Mouse (Mus musculus) urinary bladder, postnatal 4 days (tissue): ENCODE measurements at regions not wholly inside any gene's neighbourhood (a gene's known extent, or its start where the extent isn't known, plus 50 kb on each side); places are given as distances from the start of the nearest gene placed in this dataset.

ENCODE experiments used
- DNase-seq, 2 experiments: peaks; one replicate each; pipeline ENCODE4 v3.0.0; 2021 to 2022; ENCODE audit warnings: low spot score in 2 of 2

DNA sequence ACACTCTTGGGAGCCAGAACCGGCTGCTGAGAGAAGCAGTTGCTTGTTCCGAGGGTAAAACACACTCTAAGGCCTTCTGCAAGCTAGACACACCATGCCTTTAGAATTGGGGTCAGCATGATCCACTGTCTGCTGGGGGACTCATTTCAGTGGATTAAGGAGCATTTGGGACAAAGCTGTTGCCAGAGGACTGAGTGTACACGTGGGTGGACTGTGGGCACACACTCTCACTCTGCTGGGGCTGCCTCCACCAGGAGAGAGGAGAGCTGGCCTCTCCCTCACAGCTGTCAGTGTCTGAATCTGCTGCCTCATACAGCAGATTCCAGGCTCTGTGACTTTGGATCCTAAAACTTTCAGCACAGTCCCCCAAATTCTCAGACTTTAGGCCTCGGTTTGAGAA lies 161.2 kb upstream of the Rreb1 start:
- DNase-seq, result no peak

DNA sequence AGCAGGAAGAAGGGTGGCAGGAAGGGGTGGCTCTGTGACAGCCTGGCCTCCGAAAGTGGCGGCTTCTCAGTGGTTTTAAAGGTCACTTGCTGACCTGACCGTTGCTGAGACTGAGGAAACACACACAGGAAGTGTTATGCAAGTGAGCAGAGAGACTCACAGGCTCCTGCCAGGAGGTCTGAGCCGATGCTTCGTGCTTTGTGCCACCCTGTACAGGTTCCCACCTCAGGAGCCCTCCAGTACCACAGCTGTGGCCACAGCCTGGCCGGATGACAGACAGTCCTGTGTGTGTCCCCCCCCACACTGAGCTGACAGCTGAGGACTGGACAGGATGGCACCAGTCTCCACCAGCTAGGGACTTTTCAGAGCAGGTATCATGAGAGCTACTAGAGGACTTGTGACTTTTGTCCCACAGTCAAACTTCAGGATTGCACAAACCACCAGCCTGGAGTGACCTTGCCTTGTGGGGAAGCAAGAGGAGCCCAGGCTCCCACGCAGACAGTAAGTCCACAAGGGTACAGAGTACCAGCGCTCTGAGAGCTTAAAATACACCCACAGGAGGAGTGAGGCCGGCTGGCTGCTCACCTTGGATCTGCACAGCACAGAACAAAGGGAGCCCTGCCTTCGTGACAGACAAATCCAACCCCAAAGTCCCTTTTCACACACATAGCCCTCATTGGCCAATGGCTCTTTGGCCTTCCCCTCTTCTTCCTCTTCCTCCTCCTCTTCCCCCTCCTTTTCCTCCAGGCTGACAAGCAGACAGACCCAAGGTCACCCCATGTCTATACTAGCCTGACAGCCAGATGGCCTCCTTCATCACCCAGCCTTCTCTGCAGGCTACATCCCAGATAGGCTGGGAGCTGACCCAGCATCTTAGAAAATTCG lies 158.1 kb upstream of the Rreb1 start:
- no peak for DNase-seq

DNA sequence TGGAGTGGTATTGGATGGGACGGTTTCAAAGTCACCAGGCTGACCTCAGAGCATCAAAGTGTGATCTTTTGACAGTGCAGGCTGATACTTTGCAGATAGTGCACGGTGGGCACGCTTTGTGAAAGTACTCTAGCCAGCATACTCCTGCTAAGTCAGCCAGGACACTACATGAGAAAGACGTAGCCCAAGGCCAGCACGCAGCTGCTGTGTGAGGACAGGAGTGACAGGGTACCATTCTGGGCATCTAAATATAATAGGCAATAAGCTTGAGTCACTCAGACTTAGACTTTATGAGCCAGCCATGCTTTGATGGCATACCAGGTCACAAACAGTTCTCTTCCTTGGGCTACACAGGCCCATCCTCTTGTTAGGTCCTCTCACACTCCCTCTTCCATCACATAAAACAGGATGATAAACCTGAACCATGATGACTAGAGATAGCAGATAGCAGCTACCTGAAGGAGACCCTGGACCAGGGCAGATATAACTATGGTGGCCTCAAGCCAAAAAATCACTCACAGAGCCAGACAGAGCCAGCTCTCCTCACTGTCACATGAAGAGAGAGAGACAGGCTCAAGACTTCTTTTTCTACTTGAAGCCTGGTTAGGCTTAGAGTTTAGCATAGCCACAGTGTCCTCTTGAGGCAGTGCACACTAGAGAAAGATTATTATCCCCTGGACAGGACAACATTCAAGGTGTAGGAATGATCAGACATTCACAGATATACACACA lies 156.7 kb upstream of the Rreb1 start:
- DNase-seq, result no peak

DNA sequence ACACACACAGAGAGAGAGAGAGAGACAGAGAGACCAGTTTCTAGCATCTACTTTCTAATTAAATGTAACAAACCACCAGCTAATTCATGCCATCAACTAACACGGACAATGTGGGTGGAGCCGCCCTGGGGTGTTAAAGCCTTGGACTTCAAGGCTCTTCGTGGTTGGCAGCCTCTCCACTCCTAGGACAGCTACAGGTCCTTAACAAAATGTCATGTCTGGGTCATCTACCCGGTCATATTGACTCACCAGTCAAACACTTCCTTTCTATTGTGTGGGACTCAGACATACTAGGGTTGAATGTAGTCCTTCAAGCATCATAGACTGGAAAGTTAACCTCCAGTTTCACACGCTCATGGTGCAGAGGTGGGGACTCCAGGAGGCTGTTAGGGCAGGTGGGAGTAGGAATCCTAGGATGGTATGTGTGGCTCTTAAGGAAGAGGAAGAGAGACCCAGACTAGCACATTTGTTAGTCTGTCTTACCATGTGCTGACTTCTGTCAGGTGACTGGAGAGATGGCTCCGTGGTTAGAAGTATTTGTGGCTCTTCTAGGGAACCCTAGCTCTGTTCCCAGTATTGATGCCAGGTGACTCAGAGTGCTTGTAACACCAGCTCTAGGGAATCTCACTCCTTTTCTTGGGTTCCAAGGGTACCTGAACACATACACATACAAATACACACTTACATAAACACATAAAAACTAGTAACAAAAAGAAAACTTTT lies 155.7 kb upstream of the Rreb1 start:
- DNase-seq, result no peak

DNA sequence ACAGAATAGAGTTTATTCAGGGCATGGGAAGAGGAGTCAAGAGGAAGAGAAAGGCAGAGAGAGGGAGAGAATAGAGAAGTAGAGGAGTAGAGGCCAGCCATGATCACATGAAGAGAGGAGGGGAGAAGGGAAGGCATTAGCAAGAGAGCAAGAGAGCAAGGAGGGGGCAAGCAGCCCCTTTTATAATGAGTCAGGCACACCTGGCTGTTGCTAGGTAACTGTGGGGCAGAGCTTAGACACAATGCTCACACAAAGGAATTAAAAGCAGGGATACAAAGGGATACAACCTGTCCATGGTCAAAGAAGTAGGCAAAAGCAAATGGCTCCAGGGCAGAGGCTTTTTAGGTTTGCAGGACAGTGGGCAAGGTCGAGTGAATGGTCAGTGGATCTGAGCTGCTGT lies 153.5 kb upstream of the Rreb1 start:
- DNase-seq, result no peak

DNA sequence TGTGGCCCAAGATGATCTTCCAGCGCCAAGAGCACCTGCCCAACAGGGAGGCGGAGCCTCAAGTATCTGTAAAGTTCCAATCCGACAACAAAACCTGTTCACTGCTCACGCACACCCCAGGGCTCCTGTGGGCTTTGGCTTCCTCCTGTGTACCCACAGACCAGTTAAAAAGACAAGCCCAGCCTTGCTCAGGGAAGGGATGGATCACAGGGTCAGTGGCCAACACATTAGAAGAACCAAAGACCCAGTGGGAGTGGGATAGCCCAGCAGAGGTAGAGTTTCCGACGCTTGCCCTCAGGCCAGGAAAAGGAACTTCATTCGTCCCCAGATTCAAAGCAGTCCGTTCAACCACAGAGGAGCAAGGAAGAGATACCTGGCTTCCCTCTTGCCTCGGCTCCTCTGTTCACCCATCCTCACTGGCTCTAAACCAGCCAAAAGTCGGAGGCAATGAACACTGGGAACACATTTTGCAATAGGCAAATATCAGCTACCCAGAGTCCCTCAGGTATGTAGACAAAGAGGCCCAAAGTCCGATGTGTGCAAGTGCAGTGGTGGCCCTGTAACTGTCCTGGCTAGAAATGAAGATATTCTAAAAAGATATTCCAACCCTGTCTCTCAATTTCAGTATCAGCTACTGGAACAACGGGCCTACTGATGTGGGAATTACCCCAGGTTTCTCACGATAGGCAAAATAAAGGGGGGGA lies 152.5 kb upstream of the Rreb1 start:
- no peak for DNase-seq

DNA sequence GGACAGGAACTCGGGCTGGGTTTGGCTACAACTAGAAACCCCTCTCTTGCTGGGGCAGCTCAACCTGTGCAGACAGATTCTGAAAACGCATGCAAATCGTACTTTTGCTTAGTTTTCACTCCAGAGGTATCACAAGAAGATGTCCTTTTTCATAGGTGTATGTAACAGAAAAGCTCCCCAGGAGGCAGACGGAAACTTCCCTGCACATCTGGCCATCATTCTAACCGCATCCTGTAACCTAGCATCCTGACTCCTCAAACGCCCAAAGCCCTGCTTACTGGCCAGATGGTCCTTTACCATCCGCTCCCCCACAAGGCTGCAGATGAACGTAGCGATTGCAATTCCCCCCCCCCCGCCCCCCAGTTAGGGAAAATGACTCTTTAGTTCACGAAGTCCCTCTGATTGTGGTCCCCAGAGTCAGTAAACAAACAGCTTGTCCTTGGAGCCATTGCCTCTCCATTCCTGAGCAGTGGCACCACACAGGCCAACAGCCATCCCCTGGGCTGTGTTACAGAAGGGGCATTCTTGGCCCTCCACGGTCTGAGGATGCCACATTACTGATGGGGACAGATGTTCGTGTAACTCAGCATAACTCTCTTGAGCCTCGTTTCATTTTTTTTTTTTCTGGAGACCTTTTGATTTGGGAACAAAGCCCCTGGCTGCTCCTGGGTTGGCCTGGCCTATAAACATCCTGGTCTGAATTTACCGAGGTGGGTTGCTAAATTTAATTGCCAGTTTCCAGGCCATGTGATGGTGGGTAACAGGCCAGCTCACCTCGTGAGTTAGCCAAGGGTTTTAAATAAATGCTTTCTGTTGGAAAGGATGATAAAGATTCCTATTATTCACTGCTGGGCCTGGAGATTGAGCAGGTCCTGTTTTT lies 149.6 kb upstream of the Rreb1 start:
- DNase-seq, result no peak

DNA sequence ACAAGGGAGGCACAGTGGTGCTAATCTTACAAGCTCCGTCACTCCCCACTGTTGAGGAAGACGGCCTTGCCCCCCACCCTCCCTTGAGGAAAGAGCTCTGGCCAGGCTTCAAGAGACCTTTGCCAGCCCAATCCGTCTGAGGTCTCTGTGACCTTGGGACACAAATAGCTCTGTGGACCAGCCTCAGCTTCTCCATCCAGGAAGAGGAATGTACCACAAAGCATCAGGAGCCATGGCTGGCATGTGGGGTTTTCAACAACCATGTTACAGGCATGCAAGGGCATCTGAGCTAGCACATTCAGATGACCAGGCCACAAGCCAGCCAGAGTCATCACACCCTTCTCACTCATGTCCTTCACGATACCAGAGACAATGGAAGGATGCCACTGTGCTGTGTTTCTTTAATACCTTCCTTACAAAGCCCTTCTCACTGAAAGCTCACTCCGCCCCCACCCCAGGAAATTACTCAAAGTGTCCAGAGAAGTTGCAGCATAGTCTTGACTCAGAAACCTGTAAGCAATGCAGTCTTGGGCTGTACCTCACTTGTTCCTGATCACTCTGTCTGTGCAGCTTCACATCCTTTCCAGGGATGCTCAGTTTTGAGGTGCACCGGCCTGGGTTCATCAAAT lies 148.8 kb upstream of the Rreb1 start:
- no peak for DNase-seq

DNA sequence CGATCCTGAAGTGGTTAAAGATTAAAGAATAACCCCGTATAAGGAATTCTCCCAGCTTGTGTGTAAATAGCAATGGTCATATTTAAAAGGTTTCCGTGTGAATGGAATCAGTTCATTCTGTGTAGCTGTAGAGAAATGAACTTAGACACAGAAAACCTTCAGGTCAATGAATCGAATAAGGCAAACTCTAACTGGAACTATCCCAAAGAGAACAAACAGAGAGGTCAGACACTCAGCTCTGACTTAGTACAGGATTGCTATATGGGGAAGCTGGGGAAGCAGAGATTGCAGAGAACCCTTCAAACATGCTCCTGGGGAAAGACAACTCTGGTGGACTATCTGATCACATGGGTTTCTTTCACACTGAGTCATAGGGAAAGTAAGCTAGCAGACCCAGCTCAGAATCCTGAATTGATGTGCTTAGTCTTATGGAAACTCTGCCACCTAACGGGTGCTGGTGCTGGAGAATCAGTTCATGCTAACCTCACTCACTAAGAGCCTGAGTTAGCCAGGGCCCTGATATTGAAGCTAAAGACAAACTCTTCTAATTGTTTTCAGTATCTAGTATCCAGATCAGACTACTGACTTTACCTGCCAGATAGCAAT lies 145.3 kb upstream of the Rreb1 start:
- no peak for DNase-seq

DNA sequence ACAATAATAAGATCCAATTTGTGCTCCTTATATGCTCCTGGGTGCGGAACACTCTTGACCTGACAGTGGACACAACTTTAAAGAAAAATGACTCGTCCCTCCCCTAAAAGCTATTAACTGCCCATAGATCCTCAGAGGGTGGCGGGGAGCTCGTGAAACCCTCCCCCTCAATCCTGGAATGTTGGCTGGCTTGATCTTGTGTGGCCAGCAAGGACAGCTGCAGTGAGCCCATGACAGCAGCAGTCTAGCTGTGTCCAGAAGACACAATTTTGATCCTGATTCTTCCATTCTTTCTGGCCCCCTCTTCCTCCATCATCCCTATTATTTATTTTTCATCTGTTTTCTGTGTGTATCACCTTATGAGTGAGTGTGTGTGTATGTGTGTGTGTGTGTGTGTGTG lies 141.8 kb upstream of the Rreb1 start:
- no peak for DNase-seq

DNA sequence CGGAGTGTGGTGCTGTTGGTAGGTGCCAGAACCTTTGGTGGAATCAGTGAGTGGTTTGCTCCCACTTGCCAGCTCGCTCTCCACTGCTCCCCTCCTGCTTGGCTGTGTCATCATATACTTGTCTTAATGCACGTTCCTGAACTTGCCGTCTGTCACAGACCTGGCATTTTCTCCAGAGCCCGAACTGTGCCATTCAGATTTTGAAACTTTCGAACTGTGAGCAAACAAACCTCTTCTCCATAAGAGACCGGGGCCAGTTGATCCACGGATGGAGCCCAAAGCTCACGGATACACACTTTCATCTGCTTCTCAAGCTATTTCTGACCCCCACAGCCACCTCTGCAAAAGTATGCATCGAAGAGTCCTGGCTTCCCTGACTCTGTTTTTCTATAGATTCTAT lies 141.0 kb upstream of the Rreb1 start:
- DNase-seq, result no peak

DNA sequence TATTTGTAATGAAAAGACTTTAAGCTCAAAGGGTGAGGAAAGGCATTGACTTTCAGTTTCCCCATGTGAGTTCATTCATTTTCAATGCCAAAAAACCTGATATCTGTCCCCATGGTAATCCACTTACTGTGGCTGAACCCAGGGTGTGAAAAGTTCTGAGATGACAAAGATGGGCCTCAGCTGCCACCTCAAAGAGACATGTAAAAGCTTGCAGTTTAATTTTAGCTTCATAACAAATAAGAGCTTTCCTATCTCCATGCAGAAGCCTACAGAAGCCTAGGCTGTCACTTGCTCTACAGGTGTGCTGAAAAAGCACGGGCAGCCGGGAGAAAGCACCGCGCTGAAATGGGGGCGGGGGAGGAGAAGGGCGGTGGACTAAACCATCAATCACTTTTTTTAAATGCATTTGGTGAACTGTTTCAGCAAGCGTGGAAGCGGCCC lies 140.1 kb upstream of the Rreb1 start:
- no peak for DNase-seq

DNA sequence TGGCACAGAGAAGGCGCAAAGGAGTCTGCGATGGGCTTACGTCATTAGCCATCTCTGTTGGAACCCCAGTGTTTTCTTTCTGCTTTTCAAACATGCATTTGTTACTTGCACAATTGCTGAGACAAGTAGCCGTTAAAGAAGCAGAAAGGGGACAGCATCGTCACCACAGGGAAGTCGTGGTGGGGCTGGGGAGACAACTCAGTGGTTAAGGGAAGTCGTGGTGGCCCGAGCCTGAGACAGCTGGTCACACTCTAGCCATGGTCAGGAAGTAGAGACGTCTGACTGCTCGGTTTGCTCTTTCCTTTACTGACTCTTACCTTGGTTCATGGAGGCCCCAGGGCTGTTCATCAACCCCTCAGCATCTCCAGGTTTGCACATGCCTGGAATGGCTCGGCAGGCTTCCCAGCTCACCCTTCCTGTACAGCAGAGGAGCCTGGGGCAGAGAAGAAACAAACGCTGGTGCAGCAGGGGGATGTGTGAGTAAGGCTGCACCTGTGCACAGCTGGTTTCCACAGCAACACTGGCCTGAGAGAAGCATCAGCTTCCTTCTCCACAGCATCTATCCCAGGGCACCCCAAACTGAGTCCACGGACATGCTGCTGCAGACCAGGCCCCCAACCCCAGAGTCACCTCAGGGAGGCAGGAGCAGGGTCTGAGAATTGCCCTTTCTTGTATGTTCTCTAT lies 135.6 kb upstream of the Rreb1 start:
- no peak for DNase-seq

DNA sequence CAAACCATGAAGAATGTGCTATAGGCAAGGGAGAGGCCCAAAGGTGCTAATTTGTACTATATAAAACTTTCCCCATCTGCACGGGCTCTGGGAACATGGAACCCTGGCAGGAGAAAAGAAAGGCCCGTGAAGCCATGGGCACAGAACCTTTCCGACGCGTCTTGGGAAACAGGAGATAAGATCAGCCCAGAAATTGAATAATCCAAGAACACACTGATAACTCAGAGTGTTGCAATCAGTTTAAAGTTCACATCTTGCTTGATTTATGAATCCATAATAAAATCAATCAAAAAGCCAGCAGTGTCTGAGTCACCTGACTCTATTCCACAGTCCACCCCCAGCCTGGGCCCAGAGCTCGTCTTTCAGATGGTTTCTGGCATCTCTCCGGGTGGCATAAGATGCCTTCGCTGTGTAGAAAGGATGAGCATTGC lies 133.4 kb upstream of the Rreb1 start:
- no peak for DNase-seq

DNA sequence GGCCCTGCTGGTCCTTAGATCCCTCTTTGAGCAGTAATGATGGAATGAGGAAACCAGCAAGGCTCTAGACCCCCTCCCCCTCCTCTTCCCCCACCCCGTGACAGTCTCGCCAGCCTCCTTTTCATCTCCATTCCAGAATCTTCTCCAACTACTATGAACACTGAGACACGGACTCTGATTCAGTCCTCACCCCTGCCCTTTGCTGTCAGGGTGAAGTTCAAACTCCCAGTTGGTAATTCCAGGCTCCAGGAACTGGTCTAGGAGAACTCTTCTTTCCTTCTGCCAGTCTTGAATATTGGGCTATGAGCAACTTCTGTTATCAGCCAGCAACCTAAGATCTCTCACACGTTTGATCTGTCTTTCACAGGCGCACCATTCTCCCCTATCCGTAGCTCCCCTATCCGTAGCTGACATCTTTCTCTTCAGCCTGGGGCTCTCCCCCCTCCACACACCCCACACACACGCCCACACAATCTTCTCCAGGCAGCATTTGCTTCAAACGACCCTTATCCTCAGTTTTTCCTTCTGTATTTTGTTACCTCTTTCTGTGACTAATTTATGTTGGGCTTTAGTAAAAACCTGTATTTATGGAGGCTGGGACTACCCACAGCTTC lies 128.6 kb upstream of the Rreb1 start:
- DNase-seq, result no peak

DNA sequence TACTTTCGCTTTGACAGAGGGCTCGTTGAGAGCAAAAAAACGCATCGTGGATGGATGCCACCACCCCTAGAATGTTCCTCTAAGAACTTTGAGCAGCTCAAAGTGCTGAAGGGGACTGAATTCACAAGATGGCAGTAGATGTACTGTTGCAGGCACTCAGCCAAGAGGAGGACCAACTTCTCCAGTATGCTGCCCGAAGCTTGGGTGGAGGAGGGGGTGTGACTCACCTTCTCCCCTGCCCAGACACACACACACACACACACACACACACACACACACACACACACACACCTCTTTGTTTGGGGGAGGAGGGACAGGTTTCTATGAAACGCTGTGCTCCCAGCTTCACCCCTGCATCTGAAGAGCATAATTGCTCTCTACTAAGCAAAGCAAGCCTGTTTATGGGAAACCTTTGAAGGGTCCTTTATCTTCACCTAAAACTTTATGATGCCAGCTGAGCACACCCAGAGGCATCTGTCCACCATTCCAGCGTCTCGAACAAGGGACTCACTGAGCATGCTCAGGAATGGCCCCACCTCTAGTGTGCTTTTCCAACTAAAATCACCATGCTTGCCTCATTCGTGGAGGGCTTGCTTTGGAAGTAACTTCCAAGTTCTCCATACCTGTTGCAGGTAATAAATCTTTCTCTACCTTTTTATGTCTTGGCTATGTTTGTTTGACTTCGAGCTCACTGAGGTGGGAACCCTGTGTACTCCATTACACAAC lies 126.8 kb upstream of the Rreb1 start:
- no peak for DNase-seq

DNA sequence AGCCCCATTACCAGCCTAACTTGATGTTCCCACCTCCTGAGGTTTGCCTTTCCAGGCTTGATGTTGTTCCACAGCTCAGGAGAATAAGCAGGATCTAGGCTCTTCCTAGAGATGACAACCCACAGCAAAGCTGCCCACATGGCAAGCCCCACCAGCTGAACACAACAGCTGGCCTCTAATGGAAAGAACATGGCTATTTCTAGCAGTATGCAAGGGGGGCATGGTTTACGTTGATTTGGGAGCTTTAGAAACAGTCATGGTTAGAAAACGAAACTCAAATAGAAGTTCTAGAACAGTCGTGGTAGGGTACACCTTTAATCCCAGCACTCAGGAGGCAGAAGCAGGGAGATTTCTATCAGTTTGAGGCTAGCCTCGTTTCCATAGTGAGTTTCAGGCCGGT lies 123.5 kb upstream of the Rreb1 start:
- DNase-seq, result no peak

DNA sequence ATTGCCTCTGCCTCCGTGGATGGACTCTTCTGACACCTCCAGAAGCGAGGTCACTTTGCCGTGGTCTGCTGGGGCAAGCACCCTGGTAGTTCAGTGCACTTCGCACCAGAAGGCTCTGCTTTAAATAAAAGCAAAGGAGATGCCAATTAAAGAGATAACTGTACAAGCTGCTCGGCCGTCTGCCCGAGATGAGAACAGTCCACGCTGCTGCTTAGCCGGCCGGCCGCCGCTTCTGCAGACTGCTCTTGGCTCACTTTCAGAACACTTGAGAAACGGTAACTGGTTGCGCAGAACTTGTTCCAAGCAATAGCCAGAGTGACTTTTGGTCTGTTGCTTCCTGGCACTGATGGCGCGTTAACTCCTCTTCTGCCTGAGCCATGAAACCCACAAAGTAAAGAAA lies 121.0 kb upstream of the Rreb1 start:
- peak; percentile 61 to 69 for DNase-seq
